In genomic region chr5:118029420-118029819, GRCm38 (mm10) we compare ENCODE assay signal across 9 mouse cellular contexts. TPM values are rescaled to one million over a fixed set of nuclear protein-coding genes. Genes with fewer than 3 reads are reported as not detected.
DNase-seq lines count a peak whose midpoint lies in the region; ATAC-seq and TF ChIP-seq lines count a peak whose summit lies in the region.
"Had no signal": no experiment of that assay in that cellular context is flagged by ENCODE, and none has a peak within 500 bp of the region (broad histone marks: within the 10 kb centered on the region; RNA-seq: fewer than 3 reads in every experiment).

No protein-coding gene starts in this region.

- POLR2A ChIA-PET in Patski (lab: Charles Lee) = no interaction called here

- H3K9me3 ChIP-seq in lung, embryonic 16.5 days (ENCODE audit: control insufficient read depth, low read length) = no peaks in the 10 kb centered on the region

- H3K9ac ChIP-seq in lung, embryonic 16.5 days (ENCODE audit: low read length) = peak overlapping the region; percentile 28; the same call in 1 of the 2 replicates

- WGBS in lung, embryonic 16.5 days = 2% methylated on average over 10 of the region's 10 CpGs

- peak; percentile 29 for ATAC-seq in Patski
- peak; percentile 9; the same call in 1 of the 2 replicates for ATAC-seq in lung, embryonic 16.5 days (ENCODE audit: low read depth)

- H3K4me3 ChIP-seq in gastrocnemius, adult 2 months = peak overlapping the region; percentile 72
- peak overlapping the region; percentile 25 for H3K4me3 ChIP-seq in embryonic fibroblast, embryonic 13.5 days (ENCODE audit: insufficient read depth, low read length)
- peak overlapping the region; percentile 72 for H3K4me3 ChIP-seq in lung, embryonic 16.5 days (ENCODE audit: low read length)

- peaks cover 4% of the 10 kb centered on the region for H3K4me1 ChIP-seq in embryonic fibroblast, embryonic 13.5 days (ENCODE audit: control insufficient read depth, insufficient read depth, low read length)
- peaks cover 33% of the 10 kb centered on the region for H3K4me1 ChIP-seq in lung, embryonic 16.5 days (replicated peaks; ENCODE audit: control insufficient read depth, insufficient read depth, low read length)

- no peak for TF ChIP-seq POLR2A in embryonic fibroblast, embryonic 13.5 days (IDR thresholded peaks at IDR 0.05; ENCODE audit: low read depth, low read length)

- CTCF ChIA-PET in Patski (lab: Charles Lee) = no interaction called here

- H3K4me2 ChIP-seq in lung, embryonic 16.5 days (ENCODE audit: low read depth, low read length) = peak overlapping the region; percentile 100

- no peak for DNase-seq in gastrocnemius, adult 2 months
- no peak for DNase-seq in gastrocnemius, postnatal 14 days
- no peak for DNase-seq in Patski (ENCODE audit: low read depth, low spot score)
- peak; percentile 90 to 94 for DNase-seq in layer of hippocampus, adult 18-20 months (ENCODE audit: low spot score in 2 of 2)
- peak; percentile 74 to 81 for DNase-seq in right cerebral cortex, postnatal 10 days (ENCODE audit: low spot score in 2 of 2)
- no peak for DNase-seq in urinary bladder, adult 2 months (ENCODE audit: low spot score)

- TF ChIP-seq CTCF in gastrocnemius, adult 2 months (IDR thresholded peaks at IDR 0.05) = no peak
- no peak for TF ChIP-seq CTCF in Patski (IDR thresholded peaks at IDR 0.05)
- no peak for TF ChIP-seq CTCF in embryonic fibroblast, embryonic 13.5 days (IDR thresholded peaks at IDR 0.05; ENCODE audit: borderline replicate concordance, insufficient read depth, low read length)

- no peak overlapping the region for H3K27ac ChIP-seq in gastrocnemius, adult 2 months
- no peak overlapping the region for H3K27ac ChIP-seq in embryonic fibroblast, embryonic 13.5 days (ENCODE audit: insufficient read depth, low read length)
- H3K27ac ChIP-seq in lung, embryonic 16.5 days (ENCODE audit: low read length) = no peak overlapping the region

- H3K27me3 ChIP-seq in Patski = peaks cover 17% of the 10 kb centered on the region
- peaks cover 45% of the 10 kb centered on the region for H3K27me3 ChIP-seq in lung, embryonic 16.5 days (ENCODE audit: control insufficient read depth, insufficient read depth, low read depth, low read length)

- intact Hi-C loops in gastrocnemius, adult 2 months (cut with DNase I) = no loop called here
- intact Hi-C loops in gastrocnemius, postnatal 14 days (cut with DNase I; ENCODE audit: low total_unique reads) = no loop called here

- in situ Hi-C loops in Patski (cut with MboI; ENCODE audit: low pct_unique_long_range_greater_than_20kb) = no loop called here

- no peaks in the 10 kb centered on the region for H3K36me3 ChIP-seq in lung, embryonic 16.5 days (ENCODE audit: control insufficient read depth, insufficient read depth, low read length)
- H3K36me3 ChIP-seq: G1E had no signal

RNA-seq across cellular contexts. Expression of gene Tesc, which starts 1.9 kb away (rescaled TPM):
- total RNA-seq in gastrocnemius, adult 2 months (2021) = under 1 TPM; 0.59 to 0.64 TPM
- 1 to 10 TPM in 1 of 2 experiments, under 1 TPM in 1; 0.78 to 1.4 TPM for total RNA-seq in gastrocnemius, postnatal 14 days (2021)
- polyA plus RNA-seq in Patski (2021) = 29.5 TPM
- polyA plus RNA-seq in embryonic fibroblast, embryonic 13.5 days (2011; ENCODE audit: insufficient read length, low read depth, missing spikeins) = 0.88 TPM in 1 of 2 replicates, not detected in the other
- total RNA-seq in layer of hippocampus, adult 18-20 months (2021) = 10 to 100 TPM; 92.6 to 94.2 TPM
- 8.6 and 9.9 TPM in 2 replicates for polyA plus RNA-seq in lung, embryonic 16.5 days (2015; fragmentation: Nextera tagmentation; extraction: Ambion mirVana)
- polyA plus RNA-seq in urinary bladder, adult 2 months (2012; rRNA removed) = 1.5 and 2.0 TPM in 2 replicates
- total RNA-seq: G1E had no signal
- polyA plus RNA-seq: G1E had no signal

RNA-seq across cellular contexts. Expression of gene Fbxo21, which starts 52.9 kb away (rescaled TPM):
- 10 to 100 TPM; 11.8 to 13.3 TPM for total RNA-seq in gastrocnemius, adult 2 months (2021)
- 10 to 100 TPM in 1 of 2 experiments, 1 to 10 TPM in 1; 9.5 to 13.4 TPM for total RNA-seq in gastrocnemius, postnatal 14 days (2021)
- 49.1 TPM for polyA plus RNA-seq in Patski (2021)
- polyA plus RNA-seq in embryonic fibroblast, embryonic 13.5 days (2011; ENCODE audit: insufficient read length, low read depth, missing spikeins) = 27.1 and 39.0 TPM in 2 replicates
- 100 to 1,000 TPM; 160 to 163 TPM for total RNA-seq in layer of hippocampus, adult 18-20 months (2021)
- polyA plus RNA-seq in lung, embryonic 16.5 days (2015; fragmentation: Nextera tagmentation; extraction: Ambion mirVana) = 46.5 and 48.2 TPM in 2 replicates
- polyA plus RNA-seq in urinary bladder, adult 2 months (2012; rRNA removed) = 35.1 and 36.9 TPM in 2 replicates

Comparison
In these comparisons a context has a peak if more than half of its experiments do, and no peak if none do; other contexts are left out.
1. DNase-seq: peak in layer of hippocampus, adult 18-20 months (2 of 2) and right cerebral cortex, postnatal 10 days (2 of 2); none in gastrocnemius, adult 2 months (single experiment), gastrocnemius, postnatal 14 days (single experiment), Patski (single experiment) and urinary bladder, adult 2 months (single experiment).
2. Peak in every context shown above with its lines, with median percentiles within 50 percentile points of each other: H3K4me3 ChIP-seq.